Mouse (Mus musculus): ENCODE results near the gene Ppwd1. TPM values are rescaled to one million over a fixed set of nuclear protein-coding genes. Genes with fewer than 3 reads are reported as not detected.
"Not testable (repeated sequence)": the region's sequence is repeated elsewhere in the genome, so short reads cannot be mapped to it uniquely, and the experiment has no call there.

Gene Ppwd1
- total RNA-seq (2014; rRNA removed; ENCODE audit: low replicate concordance) (2.1 and 4.8 TPM in 2 replicates), polyA plus RNA-seq (2015; fragmentation: Nextera tagmentation; extraction: Ambion mirVana) (5.4 and 5.8 TPM in 2 replicates)

- DNase-seq (ENCODE audit: low spot score) (peak; percentile 92), ATAC-seq (ENCODE audit: insufficient read depth, low read depth) (peak; percentile 99)
- H3K9ac ChIP-seq (replicated peaks; ENCODE audit: low read depth, low read length): peak within 1 kb of the TSS; percentile 83
- no peaks in the 10 kb centered on the region for H3K27me3 ChIP-seq (ENCODE audit: control insufficient read depth, insufficient read depth, low read length)
- peak within 1 kb of the TSS; percentile 93 for H3K4me3 ChIP-seq (ENCODE audit: low read depth, low read length)
- peak within 1 kb of the TSS; percentile 79 for H3K4me2 ChIP-seq (ENCODE audit: low read depth, low read length)
- no peaks in the 10 kb centered on the region for H3K9me3 ChIP-seq (replicated peaks; ENCODE audit: control insufficient read depth, low read length)
- no peak for TF ChIP-seq EP300 (IDR thresholded peaks at IDR 0.05; ENCODE audit: low read depth)
- TF ChIP-seq CTCF (IDR thresholded peaks at IDR 0.05; ENCODE audit: low read depth): no peak
- peaks cover 16% of the 10 kb centered on the region for H3K4me1 ChIP-seq (ENCODE audit: control insufficient read depth, insufficient read depth)
- peak within 1 kb of the TSS; percentile 96 for H3K27ac ChIP-seq (ENCODE audit: low read depth)
- 1% methylated on average over 55 of the region's 55 CpGs for WGBS
- H3K36me3 ChIP-seq (replicated peaks; ENCODE audit: control insufficient read depth, insufficient read depth, low read length): peaks cover 4% of the 10 kb centered on the region; the same call in 1 of the 2 replicates
Measured at GRCm38 (mm10) chr13:104228384-104229066, at the start of gene Ppwd1, which contains the start of gene Cenpk. Gene Ppwd1 (minus strand): TSS chr13:104228843. Gene Cenpk (plus strand): TSS chr13:104228611.

GRCm38 (mm10) chr13:104258997-104259396, 30.4 kb upstream of the Ppwd1 start:
- Histone ChIP-seq H3K27ac (ENCODE audit: low read depth) (no peak overlapping the region), H3K9ac (replicated peaks; ENCODE audit: low read depth, low read length) (no peak overlapping the region), H3K4me2 (ENCODE audit: low read depth, low read length) (no peak overlapping the region), H3K36me3 (replicated peaks; ENCODE audit: control insufficient read depth, insufficient read depth, low read length) (no peaks in the 10 kb centered on the region), H3K27me3 (ENCODE audit: control insufficient read depth, insufficient read depth, low read length) (no peaks in the 10 kb centered on the region), H3K4me1 (ENCODE audit: control insufficient read depth, insufficient read depth) (no peaks in the 10 kb centered on the region), H3K9me3 (replicated peaks; ENCODE audit: control insufficient read depth, low read length) (no peaks in the 10 kb centered on the region; the same call in 1 of the 2 replicates), H3K4me3 (ENCODE audit: low read depth, low read length) (no peak overlapping the region)
- DNase-seq (ENCODE audit: low spot score): no peak
- no peak for ATAC-seq (ENCODE audit: insufficient read depth, low read depth)
- 83% methylated on average over 3 of the region's 3 CpGs for WGBS
- TF ChIP-seq CTCF (IDR thresholded peaks at IDR 0.05; ENCODE audit: low read depth) (no peak), EP300 (IDR thresholded peaks at IDR 0.05; ENCODE audit: low read depth) (no peak)

GRCm38 (mm10) chr13:104229181-104229580, 538 bp upstream of the Ppwd1 start:
- peak overlapping the region; percentile 93 for H3K4me3 ChIP-seq (ENCODE audit: low read depth, low read length)
- no peak for ATAC-seq (ENCODE audit: insufficient read depth, low read depth)
- H3K9me3 ChIP-seq (replicated peaks; ENCODE audit: control insufficient read depth, low read length): no peaks in the 10 kb centered on the region
- peak overlapping the region; percentile 83 for H3K9ac ChIP-seq (replicated peaks; ENCODE audit: low read depth, low read length)
- no peaks in the 10 kb centered on the region for H3K27me3 ChIP-seq (ENCODE audit: control insufficient read depth, insufficient read depth, low read length)
- WGBS: 8% methylated on average over 15 of the region's 15 CpGs
- TF ChIP-seq EP300 (IDR thresholded peaks at IDR 0.05; ENCODE audit: low read depth) (no peak), CTCF (IDR thresholded peaks at IDR 0.05; ENCODE audit: low read depth) (no peak)
- peak overlapping the region; percentile 96; the same call in 1 of the 2 replicates for H3K27ac ChIP-seq (ENCODE audit: low read depth)
- H3K4me2 ChIP-seq (ENCODE audit: low read depth, low read length): peak overlapping the region; percentile 79
- peaks cover 4% of the 10 kb centered on the region; the same call in 1 of the 2 replicates for H3K36me3 ChIP-seq (replicated peaks; ENCODE audit: control insufficient read depth, insufficient read depth, low read length)
- DNase-seq (ENCODE audit: low spot score): no peak
- peaks cover 16% of the 10 kb centered on the region for H3K4me1 ChIP-seq (ENCODE audit: control insufficient read depth, insufficient read depth)

DNA sequence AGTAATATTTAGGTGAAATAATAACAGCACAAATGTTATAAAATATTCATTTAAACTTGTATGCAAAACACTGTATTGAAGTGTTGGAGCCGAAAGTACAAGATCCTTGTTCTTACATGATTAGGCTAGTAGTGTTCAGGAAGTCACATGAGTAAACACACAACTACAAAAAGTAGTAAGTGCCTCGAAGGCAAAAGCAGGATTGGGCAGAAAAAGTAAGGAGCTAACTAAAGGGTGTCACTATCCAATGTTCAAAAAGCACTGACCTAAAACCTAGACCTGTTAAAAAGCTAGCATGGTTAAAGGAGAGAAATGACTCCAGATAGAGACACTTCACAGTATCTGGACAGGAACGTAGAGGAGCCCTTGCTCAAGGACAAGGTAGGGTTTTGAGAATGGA, 1.2 kb downstream of the Ppwd1 start:
- Histone ChIP-seq H3K4me2 (ENCODE audit: low read depth, low read length) (peak overlapping the region; percentile 73), H3K27me3 (ENCODE audit: control insufficient read depth, insufficient read depth, low read length) (no peaks in the 10 kb centered on the region), H3K36me3 (replicated peaks; ENCODE audit: control insufficient read depth, insufficient read depth, low read length) (peaks cover 4% of the 10 kb centered on the region; the same call in 1 of the 2 replicates), H3K4me1 (ENCODE audit: control insufficient read depth, insufficient read depth) (peaks cover 16% of the 10 kb centered on the region), H3K27ac (ENCODE audit: low read depth) (no peak overlapping the region), H3K9ac (replicated peaks; ENCODE audit: low read depth, low read length) (no peak overlapping the region), H3K4me3 (ENCODE audit: low read depth, low read length) (peak overlapping the region; percentile 93), H3K9me3 (replicated peaks; ENCODE audit: control insufficient read depth, low read length) (no peaks in the 10 kb centered on the region)
- ATAC-seq (ENCODE audit: insufficient read depth, low read depth) (no peak), DNase-seq (ENCODE audit: low spot score) (no peak)
- TF ChIP-seq CTCF (IDR thresholded peaks at IDR 0.05; ENCODE audit: low read depth): no peak
- no peak for TF ChIP-seq EP300 (IDR thresholded peaks at IDR 0.05; ENCODE audit: low read depth)
- 36% methylated on average over 3 of the region's 3 CpGs for WGBS

DNA sequence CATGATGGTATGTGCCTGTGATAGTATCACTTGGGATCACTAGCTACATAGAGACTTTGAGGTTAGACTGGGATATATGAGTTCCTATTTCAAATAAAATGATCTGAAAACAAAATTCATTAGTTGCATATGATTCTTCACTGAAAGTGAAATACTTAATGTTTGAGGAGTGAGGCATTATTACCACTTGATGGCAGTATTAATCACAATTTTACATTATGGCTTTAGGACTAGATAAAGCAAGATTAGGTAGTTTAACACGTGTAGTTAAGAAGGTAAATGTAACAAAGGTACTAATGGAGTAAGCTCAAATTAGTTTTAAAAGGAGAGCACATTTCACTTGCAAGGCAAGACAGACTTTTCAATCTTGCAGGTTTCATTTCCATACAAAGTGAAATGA, 24.3 kb downstream of the Ppwd1 start:
- DNase-seq (ENCODE audit: low spot score) (no peak), ATAC-seq (ENCODE audit: insufficient read depth, low read depth) (no peak)
- H3K4me2 ChIP-seq (ENCODE audit: low read depth, low read length): no peak overlapping the region
- 49% methylated on average over 1 of the region's 1 CpGs for WGBS
- H3K27ac ChIP-seq (ENCODE audit: low read depth): no peak overlapping the region
- no peaks in the 10 kb centered on the region for H3K4me1 ChIP-seq (ENCODE audit: control insufficient read depth, insufficient read depth)
- H3K36me3 ChIP-seq (replicated peaks; ENCODE audit: control insufficient read depth, insufficient read depth, low read length): peaks cover 37% of the 10 kb centered on the region
- H3K9me3 ChIP-seq (replicated peaks; ENCODE audit: control insufficient read depth, low read length): no peaks in the 10 kb centered on the region
- no peak overlapping the region for H3K4me3 ChIP-seq (ENCODE audit: low read depth, low read length)
- no peak for TF ChIP-seq CTCF (IDR thresholded peaks at IDR 0.05; ENCODE audit: low read depth)
- TF ChIP-seq EP300 (IDR thresholded peaks at IDR 0.05; ENCODE audit: low read depth): no peak
- H3K27me3 ChIP-seq (ENCODE audit: control insufficient read depth, insufficient read depth, low read length): no peaks in the 10 kb centered on the region
- no peak overlapping the region for H3K9ac ChIP-seq (replicated peaks; ENCODE audit: low read depth, low read length)

DNA sequence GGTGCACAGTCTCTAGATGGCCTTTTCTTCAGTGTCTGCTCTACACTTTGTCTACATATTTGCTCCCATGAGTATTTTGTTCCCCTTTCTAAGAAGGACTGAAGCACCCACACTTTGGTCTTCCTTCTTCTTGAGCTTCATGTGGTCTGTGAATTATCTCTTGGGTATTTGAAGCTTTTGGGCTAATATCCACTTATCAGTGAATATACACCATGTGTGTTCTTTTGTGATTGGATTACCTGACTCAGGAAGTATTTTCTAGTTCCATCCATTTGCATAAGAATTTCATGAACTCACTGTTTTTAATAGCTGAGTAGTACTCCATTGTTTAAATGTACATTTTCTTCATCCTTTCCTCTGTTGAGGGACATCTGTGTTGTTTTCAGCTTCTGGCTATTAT, 32.8 kb downstream of the Ppwd1 start:
- not testable (repeated sequence) for ATAC-seq (ENCODE audit: insufficient read depth, low read depth); H3K27ac ChIP-seq (ENCODE audit: low read depth); DNase-seq (ENCODE audit: low spot score); H3K4me2 ChIP-seq (ENCODE audit: low read depth, low read length); H3K4me1 ChIP-seq (ENCODE audit: control insufficient read depth, insufficient read depth); H3K9me3 ChIP-seq (replicated peaks; ENCODE audit: control insufficient read depth, low read length); H3K9ac ChIP-seq (replicated peaks; ENCODE audit: low read depth, low read length); H3K4me3 ChIP-seq (ENCODE audit: low read depth, low read length); H3K27me3 ChIP-seq (ENCODE audit: control insufficient read depth, insufficient read depth, low read length)
- H3K36me3 ChIP-seq (replicated peaks; ENCODE audit: control insufficient read depth, insufficient read depth, low read length): peaks cover 33% of the 10 kb centered on the region
